Mouse (Mus musculus) spleen, embryonic (tissue): ENCODE measurements around the gene Pank3.
"Not testable (repeated sequence)": the region's sequence is repeated elsewhere in the genome, so short reads cannot be mapped to it uniquely, and the experiment has no call there.

Experiments
- CTCF ChIA-PET: fragments of 350-600 bp; sonication (Branson Sonifier 250); formaldehyde crosslinking; loops from one replicate; lab custom pipeline; 2022; lab: Charles Lee

Pank3 gene

DNA sequence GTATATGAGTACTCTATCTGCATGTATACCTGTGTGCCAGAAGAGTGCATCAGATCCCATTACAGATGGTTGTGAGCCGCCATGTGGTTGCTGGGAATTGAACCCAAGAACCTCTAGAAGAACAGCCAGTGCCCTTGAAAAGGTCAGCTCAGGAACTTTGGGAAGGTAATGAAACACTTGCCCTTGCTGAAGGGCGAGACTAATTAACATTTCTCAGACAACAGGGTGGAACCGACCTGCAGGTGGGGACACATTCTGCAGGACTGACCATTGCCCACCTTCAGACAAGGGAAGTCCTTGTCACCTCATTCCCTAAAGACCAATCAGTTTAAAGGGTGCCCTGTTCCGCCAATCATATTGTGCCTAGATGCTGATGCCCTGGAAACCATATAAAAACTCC, 71.5 kb downstream of the Pank3 start:
- CTCF ChIA-PET: not testable (repeated sequence)
